Mouse (Mus musculus): ENCODE data around the gene Ndrg3. TPM values are rescaled to one million over a fixed set of nuclear protein-coding genes. Genes with fewer than 3 reads are reported as not detected.

Ndrg3 gene
- polyA plus RNA-seq (2012; ENCODE audit: insufficient read depth, low replicate concordance): 1.1 and 3.3 TPM in 2 replicates

GRCm38 (mm10) chr2:156991470-156992319 is at the start of gene Ndrg3:
TSS of gene Ndrg3 (minus strand) at chr2:156992056.
- Histone ChIP-seq H3K4me1 (peaks cover 45% of the 10 kb centered on the region), H3K4me3 (replicated peaks) (peak within 1 kb of the TSS; percentile 99), H3K9me3 (no peaks in the 10 kb centered on the region), H3K27me3 (replicated peaks) (no peaks in the 10 kb centered on the region), H3K36me3 (replicated peaks; ENCODE audit: low read length) (peaks cover 30% of the 10 kb centered on the region)
- TF ChIP-seq FLI1 (IDR thresholded peaks at IDR 0.05; ENCODE audit: low read length): no peak
- TF ChIP-seq GATA1 (IDR thresholded peaks at IDR 0.05; ENCODE audit: borderline replicate concordance, low read length): no peak

- 0 out of 2 replicates have a peak, but pooled peaks have one; percentile 10 for TF ChIP-seq FLI1 (IDR thresholded peaks at IDR 0.05; ENCODE audit: low read length)
- TF ChIP-seq GATA1 (IDR thresholded peaks at IDR 0.05; ENCODE audit: borderline replicate concordance, low read length): no peak; the same call in 2 of the 3 replicates
- peaks cover 66% of the 10 kb centered on the region for H3K4me1 ChIP-seq
- H3K36me3 ChIP-seq (replicated peaks; ENCODE audit: low read length): peaks cover 82% of the 10 kb centered on the region
- H3K27me3 ChIP-seq (replicated peaks): peaks cover 2% of the 10 kb centered on the region
- H3K9me3 ChIP-seq: peaks cover 16% of the 10 kb centered on the region
- H3K4me3 ChIP-seq (replicated peaks): peak overlapping the region; percentile 65
Measured at GRCm38 (mm10) chr2:157041421-157041820, 49.6 kb upstream of the Ndrg3 start.

- TF ChIP-seq GATA1 (IDR thresholded peaks at IDR 0.05; ENCODE audit: borderline replicate concordance, low read length): no peak
- TF ChIP-seq FLI1 (IDR thresholded peaks at IDR 0.05; ENCODE audit: low read length): no peak
- H3K9me3 ChIP-seq: peaks cover 11% of the 10 kb centered on the region
Measured at GRCm38 (mm10) chr2:157040649-157041046, 48.8 kb upstream of the Ndrg3 start.

DNA sequence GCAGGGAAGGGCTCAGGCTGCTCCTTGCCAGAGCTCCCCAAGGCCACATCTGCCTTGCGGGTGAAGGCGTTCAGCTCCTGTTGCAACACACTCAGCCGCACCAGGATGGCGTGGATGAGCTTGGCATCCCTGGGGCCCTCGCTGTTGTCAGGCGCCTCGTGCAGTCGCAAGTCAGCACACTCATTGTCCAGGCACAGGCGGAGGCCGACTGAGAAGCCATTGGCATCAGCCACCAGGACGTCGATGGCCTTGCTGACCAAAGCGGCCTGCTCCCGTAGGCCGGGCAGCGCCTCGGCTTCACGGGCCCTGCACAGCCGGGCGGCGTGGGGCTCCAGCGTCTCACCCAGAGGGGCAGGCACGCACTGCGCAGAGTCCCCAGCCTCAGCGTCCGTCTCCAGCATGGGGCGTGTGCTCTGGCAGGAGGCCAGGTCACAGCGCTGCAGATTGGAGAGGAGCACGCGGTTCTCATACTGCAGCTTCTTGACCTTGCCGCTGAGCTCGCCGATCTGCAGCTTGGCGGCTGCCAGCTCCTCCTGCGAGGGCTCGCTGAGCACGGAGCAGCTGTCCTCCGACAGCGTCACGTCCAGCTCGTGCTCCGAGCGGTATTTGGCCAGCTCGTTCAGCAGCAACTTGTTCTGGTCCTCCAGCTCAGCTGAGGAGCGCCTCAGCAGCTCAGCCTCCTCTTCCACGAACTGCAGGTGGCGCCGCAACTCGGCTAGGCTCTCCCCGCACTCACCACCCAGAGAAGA is 48.2 kb upstream of the Ndrg3 start:
- TF ChIP-seq GATA1 (IDR thresholded peaks at IDR 0.05; ENCODE audit: borderline replicate concordance, low read length) (no peak), FLI1 (IDR thresholded peaks at IDR 0.05; ENCODE audit: low read length) (no peak)
- peaks cover 77% of the 10 kb centered on the region for H3K4me1 ChIP-seq

More at GRCm38 (mm10) chr2:157040649-157041046, 48.8 kb upstream of the Ndrg3 start:
- Histone ChIP-seq H3K27me3 (replicated peaks) (peaks cover 2% of the 10 kb centered on the region), H3K36me3 (replicated peaks; ENCODE audit: low read length) (peaks cover 77% of the 10 kb centered on the region), H3K4me1 (peaks cover 73% of the 10 kb centered on the region), H3K4me3 (replicated peaks) (peak overlapping the region; percentile 9)

GRCm38 (mm10) chr2:157037303-157037702 is 45.4 kb upstream of the Ndrg3 start:
- Histone ChIP-seq H3K4me1 (peaks cover 64% of the 10 kb centered on the region), H3K36me3 (replicated peaks; ENCODE audit: low read length) (peaks cover 76% of the 10 kb centered on the region), H3K27me3 (replicated peaks) (peaks cover 2% of the 10 kb centered on the region), H3K9me3 (no peaks in the 10 kb centered on the region), H3K4me3 (replicated peaks) (no peak overlapping the region)
- TF ChIP-seq FLI1 (IDR thresholded peaks at IDR 0.05; ENCODE audit: low read length) (no peak), GATA1 (IDR thresholded peaks at IDR 0.05; ENCODE audit: borderline replicate concordance, low read length) (no peak)

More for the DNA sequence above, 48.2 kb upstream of the Ndrg3 start:
- peak overlapping the region; percentile 17 for H3K4me3 ChIP-seq (replicated peaks)
- H3K9me3 ChIP-seq: peaks cover 5% of the 10 kb centered on the region
- H3K27me3 ChIP-seq (replicated peaks): peaks cover 2% of the 10 kb centered on the region
- peaks cover 76% of the 10 kb centered on the region for H3K36me3 ChIP-seq (replicated peaks; ENCODE audit: low read length)

- H3K36me3 ChIP-seq (replicated peaks; ENCODE audit: low read length): peaks cover 75% of the 10 kb centered on the region
- no peaks in the 10 kb centered on the region for H3K9me3 ChIP-seq
- TF ChIP-seq GATA1 (IDR thresholded peaks at IDR 0.05; ENCODE audit: borderline replicate concordance, low read length) (no peak), FLI1 (IDR thresholded peaks at IDR 0.05; ENCODE audit: low read length) (no peak)
- peak overlapping the region; percentile 0 for H3K4me3 ChIP-seq (replicated peaks)
- peaks cover 57% of the 10 kb centered on the region for H3K4me1 ChIP-seq
- H3K27me3 ChIP-seq (replicated peaks): peaks cover 2% of the 10 kb centered on the region
Measured at GRCm38 (mm10) chr2:157036400-157036799, 44.5 kb upstream of the Ndrg3 start.

- peaks cover 2% of the 10 kb centered on the region for H3K27me3 ChIP-seq (replicated peaks)
- H3K4me1 ChIP-seq: peaks cover 57% of the 10 kb centered on the region
- TF ChIP-seq FLI1 (IDR thresholded peaks at IDR 0.05; ENCODE audit: low read length) (no peak), GATA1 (IDR thresholded peaks at IDR 0.05; ENCODE audit: borderline replicate concordance, low read length) (no peak)
- peak overlapping the region; percentile 73 for H3K4me3 ChIP-seq (replicated peaks)
- H3K9me3 ChIP-seq: no peaks in the 10 kb centered on the region
- H3K36me3 ChIP-seq (replicated peaks; ENCODE audit: low read length): peaks cover 75% of the 10 kb centered on the region
Measured at GRCm38 (mm10) chr2:157035371-157035770, 43.5 kb upstream of the Ndrg3 start.

- Histone ChIP-seq H3K9me3 (no peaks in the 10 kb centered on the region; the same call in 1 of the 2 replicates), H3K4me1 (peaks cover 66% of the 10 kb centered on the region), H3K4me3 (replicated peaks) (no peak overlapping the region), H3K36me3 (replicated peaks; ENCODE audit: low read length) (peaks cover 82% of the 10 kb centered on the region), H3K27me3 (replicated peaks) (peaks cover 3% of the 10 kb centered on the region)
- no peak for TF ChIP-seq GATA1 (IDR thresholded peaks at IDR 0.05; ENCODE audit: borderline replicate concordance, low read length)
- no peak for TF ChIP-seq FLI1 (IDR thresholded peaks at IDR 0.05; ENCODE audit: low read length)
Measured at GRCm38 (mm10) chr2:157030804-157031203, 38.9 kb upstream of the Ndrg3 start.

DNA sequence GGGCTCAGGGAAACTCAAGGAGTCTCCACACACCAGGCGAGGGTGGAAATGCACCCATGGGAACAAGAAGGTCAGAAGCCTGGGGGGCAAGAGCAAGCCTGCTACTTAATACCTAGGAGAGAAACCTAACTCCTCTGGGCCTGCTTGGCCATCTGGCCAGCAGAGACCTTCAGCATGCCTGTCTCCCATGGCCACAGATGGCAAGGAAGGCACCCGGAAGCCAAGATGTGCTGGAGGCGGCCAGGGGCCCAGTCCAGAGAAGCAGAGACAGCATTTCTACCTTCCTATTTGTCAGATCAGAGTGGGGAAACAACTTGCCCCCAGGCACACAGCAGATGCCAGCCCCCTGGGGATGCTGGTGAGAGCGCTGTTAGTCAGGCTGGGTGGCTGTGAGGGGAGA is 36.4 kb upstream of the Ndrg3 start:
- TF ChIP-seq FLI1 (IDR thresholded peaks at IDR 0.05; ENCODE audit: low read length) (no peak), GATA1 (IDR thresholded peaks at IDR 0.05; ENCODE audit: borderline replicate concordance, low read length) (no peak)
- H3K27me3 ChIP-seq (replicated peaks): peaks cover 3% of the 10 kb centered on the region
- peaks cover 89% of the 10 kb centered on the region for H3K36me3 ChIP-seq (replicated peaks; ENCODE audit: low read length)
- H3K4me3 ChIP-seq (replicated peaks): peak overlapping the region; percentile 86
- H3K4me1 ChIP-seq: peaks cover 64% of the 10 kb centered on the region
- peaks cover 8% of the 10 kb centered on the region for H3K9me3 ChIP-seq
